Mouse (Mus musculus) hindbrain, embryonic 11.5 days (tissue): Measurements from ENCODE around the gene Gm5767. TPM values are rescaled to one million over a fixed set of nuclear protein-coding genes. Genes with fewer than 3 reads are reported as not detected.
A peak's percentile ranks its signal among the peaks of the same experiment; 100 is the strongest.

Source experiments
- ATAC-seq: fragments of 200-750 bp; cut with Nextera tagmentation; 2 replicates; pipeline ENCODE4 v1.8.0; 2017; ENCODE audit warnings: mild to moderate bottlenecking, moderate TSS enrichment, moderate library complexity; ENCODE audit not compliant: low FRiP score
- DNase-seq: peaks from one replicate; pipeline ENCODE4 v3.0.0-alpha.2; 2015; ENCODE audit warnings: low spot score
- H3K27ac ChIP-seq: fragments of 300-500 bp; sonication (generic); 2 replicates; pipeline ENCODE4 v1.5.1; 2014; ENCODE audit warnings: mild to moderate bottlenecking, low read depth, low read length
- H3K27me3 ChIP-seq: fragments of 300-500 bp; sonication (generic); 2 replicates; pipeline ENCODE4 v1.6.1; 2014; ENCODE audit warnings: mild to moderate bottlenecking, low read length, moderate library complexity, mixed read lengths; ENCODE audit not compliant: control insufficient read depth, insufficient read depth
- H3K36me3 ChIP-seq: fragments of 300-500 bp; sonication (generic); 2 replicates; pipeline ENCODE4 v1.6.1; 2014; ENCODE audit warnings: mild to moderate bottlenecking, low read length, moderate library complexity, mixed read lengths; ENCODE audit not compliant: control insufficient read depth, insufficient read depth
- H3K4me1 ChIP-seq: fragments of 300-500 bp; sonication (generic); replicated peaks from 2 replicates; pipeline ENCODE4 v1.6.1; 2014; ENCODE audit warnings: low read length, mixed read lengths; ENCODE audit not compliant: control insufficient read depth, insufficient read depth
- H3K4me2 ChIP-seq: fragments of 300-500 bp; sonication (generic); replicated peaks from 2 replicates; pipeline ENCODE4 v1.6.1; 2014; ENCODE audit warnings: mild to moderate bottlenecking, low read depth, low read length
- H3K4me3 ChIP-seq: fragments of 300-500 bp; sonication (generic); 2 replicates; pipeline ENCODE4 v1.5.1; 2014; ENCODE audit warnings: low read depth, low read length
- H3K9ac ChIP-seq: fragments of 300-500 bp; sonication (generic); 2 replicates; pipeline ENCODE4 v1.6.1; 2014; ENCODE audit warnings: low read depth, low read length
- H3K9me3 ChIP-seq: fragments of 300-500 bp; sonication (generic); 2 replicates; pipeline ENCODE4 v1.6.1; 2016; ENCODE audit warnings: low read length; ENCODE audit not compliant: control insufficient read depth
- WGBS: fragments of 180-500 bp; shearing (Covaris S2); extraction: QIAGEN DNeasy Blood & Tissue Kit; methylation state at CpG from one replicate; pipeline ENCODE4 v1.1.7; 2014; 5-methylcytosine and 5-hydroxymethylcytosine counted together
- polyA plus RNA-seq: library from polyadenylated mRNA; unstranded; fragments of >200 nt; fragmentation: Nextera tagmentation; extraction: Ambion mirVana; gene quantifications from 2 replicates; pipeline ENCODE4 v1.2.1, GENCODE M21; 2014

Gm5767 gene
- polyA plus RNA-seq, 1 experiment from 2014 or later: not detected

DNA sequence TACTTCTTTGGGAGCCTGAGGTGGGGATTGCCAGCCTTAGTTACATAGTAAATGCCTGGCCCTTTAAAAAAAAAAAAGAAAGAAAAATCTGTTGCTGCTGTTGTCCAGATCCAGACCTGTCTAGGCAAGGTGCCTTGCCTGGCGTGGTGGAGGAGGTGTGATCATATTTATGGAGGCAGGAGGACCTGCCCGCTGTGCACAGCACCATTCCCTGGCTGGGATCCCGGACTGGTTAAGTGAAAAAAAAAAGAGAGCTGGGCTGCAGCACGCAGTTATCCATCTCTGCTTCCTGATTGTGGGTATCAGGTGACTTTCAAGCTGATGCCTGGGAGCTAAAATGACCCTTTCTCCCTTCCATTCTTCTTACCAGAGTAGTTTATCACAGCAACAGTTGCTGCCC is 4.5 kb downstream of the Gm5767 start:
- Histone ChIP-seq H3K4me2 (no peak overlapping the region), H3K36me3 (0 out of 2 replicates have a peak, but pooled peaks cover 3% of the 10 kb centered on the region), H3K27me3 (no peaks in the 10 kb centered on the region), H3K9ac (no peak overlapping the region), H3K27ac (no peak overlapping the region), H3K4me1 (no peaks in the 10 kb centered on the region), H3K9me3 (no peaks in the 10 kb centered on the region), H3K4me3 (no peak overlapping the region)
- DNase-seq (no peak), ATAC-seq (no peak)
- WGBS: 76% methylated on average over 4 of the region's 4 CpGs

DNA sequence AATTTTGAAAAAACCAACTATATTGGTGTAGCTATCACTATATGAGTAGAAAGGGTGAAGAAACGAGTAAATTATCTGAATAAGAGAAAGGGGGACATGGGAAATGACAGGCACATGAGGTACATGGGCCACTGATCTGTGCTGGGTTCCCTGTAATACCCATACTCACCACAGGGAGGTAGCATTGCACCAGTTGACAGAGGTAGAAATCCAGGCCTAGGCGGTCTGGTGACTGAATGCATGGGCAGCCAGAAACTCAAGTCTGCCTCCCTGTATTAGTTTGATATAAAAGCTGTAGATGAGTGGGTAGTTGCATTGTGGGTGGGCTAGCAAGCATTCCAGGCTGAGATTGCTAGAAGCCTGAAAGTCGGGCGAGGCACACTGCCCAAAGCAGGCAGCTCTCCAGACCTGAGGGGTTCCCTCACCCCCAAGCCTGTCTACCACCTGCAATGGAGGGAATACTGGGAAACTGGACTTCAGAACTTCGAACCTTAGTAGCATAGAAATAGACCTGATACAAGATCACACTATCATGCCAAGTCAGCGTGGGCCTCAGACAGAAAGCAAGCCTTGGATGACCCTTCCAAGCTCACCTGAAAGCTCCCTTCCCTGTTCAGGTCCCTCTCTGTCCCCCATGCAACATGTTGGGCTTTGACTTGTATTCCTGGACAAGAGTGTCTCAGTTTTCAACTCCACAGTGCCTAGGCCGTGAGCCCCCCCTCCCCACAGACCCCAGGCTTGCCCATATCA is 5.7 kb downstream of the Gm5767 start:
- Histone ChIP-seq H3K36me3 (0 out of 2 replicates have a peak, but pooled peaks cover 3% of the 10 kb centered on the region), H3K27ac (no peak overlapping the region), H3K4me1 (no peaks in the 10 kb centered on the region)

DNA sequence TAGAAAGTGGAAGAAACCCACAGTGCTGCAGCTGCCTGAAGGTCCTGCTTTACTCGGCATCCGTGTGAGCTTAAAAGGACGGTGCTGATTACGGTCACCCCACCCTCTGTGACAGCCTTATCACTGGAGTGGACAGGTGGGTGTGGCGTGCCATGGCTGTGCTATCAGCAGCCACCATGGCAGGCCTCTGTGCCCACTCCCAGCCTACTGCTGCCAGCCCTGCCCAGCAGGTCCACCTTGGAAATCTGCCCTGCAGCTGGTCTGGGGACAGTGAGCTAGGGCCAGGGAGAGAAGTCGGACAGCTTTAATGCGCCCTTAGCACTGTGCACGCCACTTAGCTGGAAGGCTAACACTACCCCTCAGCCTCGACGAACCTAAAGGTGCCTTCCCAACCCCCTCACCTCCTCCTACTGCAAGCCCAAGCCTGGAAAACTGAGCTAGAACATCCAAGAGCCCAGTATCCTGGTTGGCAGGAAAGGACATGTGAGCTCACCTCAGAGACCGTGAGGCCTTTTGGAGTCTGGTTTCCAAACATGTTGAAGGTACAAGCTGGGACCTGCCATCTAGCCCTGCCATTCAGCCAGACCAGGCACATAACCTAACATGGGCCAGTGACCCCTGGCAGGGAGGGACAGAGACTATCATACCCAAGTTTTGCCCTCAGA is 6.4 kb downstream of the Gm5767 start:
- 84% methylated on average over 11 of the region's 11 CpGs for WGBS
- H3K9ac ChIP-seq: no peak overlapping the region
- ATAC-seq: peak; percentile 32; the same call in 1 of the 2 replicates
- peaks cover 6% of the 10 kb centered on the region; the same call in 1 of the 2 replicates for H3K36me3 ChIP-seq
- H3K9me3 ChIP-seq: no peaks in the 10 kb centered on the region
- no peak overlapping the region for H3K27ac ChIP-seq
- H3K4me2 ChIP-seq: no peak overlapping the region
- no peak for DNase-seq
- H3K27me3 ChIP-seq: no peaks in the 10 kb centered on the region
- no peaks in the 10 kb centered on the region for H3K4me1 ChIP-seq
- no peak overlapping the region for H3K4me3 ChIP-seq

More for the DNA sequence above, 5.7 kb downstream of the Gm5767 start:
- Histone ChIP-seq H3K4me2 (no peak overlapping the region), H3K27me3 (no peaks in the 10 kb centered on the region), H3K9me3 (no peaks in the 10 kb centered on the region), H3K4me3 (no peak overlapping the region), H3K9ac (no peak overlapping the region)
- DNase-seq (peak; percentile 81), ATAC-seq (peak; percentile 58)
- 64% methylated on average over 7 of the region's 7 CpGs for WGBS

DNA sequence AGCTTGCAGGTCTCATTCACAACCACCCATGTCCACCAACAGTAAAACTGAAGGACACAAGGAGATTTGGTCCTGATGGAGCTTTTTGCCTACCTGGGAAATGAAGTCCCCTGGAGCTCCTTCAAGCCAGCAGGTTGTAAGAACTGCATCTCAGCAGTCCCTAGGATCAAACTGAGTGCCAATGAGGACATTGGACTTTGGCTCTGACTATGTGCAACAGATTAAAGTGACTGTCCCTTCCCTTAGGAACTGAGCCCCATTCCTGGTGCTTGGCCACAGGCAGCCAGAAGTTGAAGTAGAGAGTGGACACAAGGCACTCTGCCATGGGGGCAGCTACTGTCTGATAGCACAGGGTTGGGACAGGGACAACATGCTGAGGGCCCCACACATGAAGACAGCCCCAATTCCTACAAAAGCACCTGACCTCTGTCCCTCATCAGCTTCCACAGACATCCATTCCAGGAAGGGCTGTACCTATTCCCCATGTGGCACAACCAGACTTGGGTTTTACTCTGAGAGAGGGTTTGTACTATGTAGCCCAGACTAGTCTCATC is 7.1 kb downstream of the Gm5767 start:
- DNase-seq (no peak), ATAC-seq (no peak)
- no peak overlapping the region for H3K4me3 ChIP-seq
- no peaks in the 10 kb centered on the region for H3K9me3 ChIP-seq
- H3K4me2 ChIP-seq: no peak overlapping the region
- H3K27me3 ChIP-seq: no peaks in the 10 kb centered on the region
- no peaks in the 10 kb centered on the region for H3K4me1 ChIP-seq
- peaks cover 9% of the 10 kb centered on the region; the same call in 1 of the 2 replicates for H3K36me3 ChIP-seq
- no peak overlapping the region for H3K9ac ChIP-seq
- no peak overlapping the region for H3K27ac ChIP-seq

DNA sequence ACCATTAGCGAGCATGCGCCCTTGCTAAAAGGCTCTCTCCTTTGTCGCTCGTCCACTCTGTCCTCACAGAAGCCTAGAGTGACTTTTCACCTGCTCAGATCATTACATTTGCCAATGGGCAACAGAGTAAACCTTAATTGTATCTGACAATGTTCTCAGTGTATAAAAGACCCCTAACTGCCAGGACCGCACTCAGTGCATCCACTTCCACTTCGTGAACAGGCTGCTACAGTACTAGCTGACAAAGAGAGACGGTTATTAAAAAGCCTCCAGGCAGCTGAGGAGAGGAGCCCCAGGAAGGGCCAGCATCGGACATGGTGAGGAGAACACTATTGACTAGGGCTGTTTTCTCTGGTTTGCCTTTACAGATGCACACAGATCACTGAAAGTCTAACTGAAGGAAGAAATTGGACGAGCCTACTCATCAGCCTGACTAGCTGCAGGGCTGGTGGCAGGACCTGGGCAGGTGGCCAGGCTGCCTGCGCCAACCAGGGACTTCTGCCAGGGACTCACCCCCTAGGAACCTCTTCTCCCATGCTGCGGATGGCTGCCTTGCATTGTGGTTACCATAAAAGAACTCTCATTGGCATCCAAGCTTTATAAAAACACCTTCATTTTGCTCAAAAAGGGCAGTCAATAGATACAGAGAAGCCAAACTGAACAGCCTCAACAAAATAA is 9.5 kb downstream of the Gm5767 start:
- Histone ChIP-seq H3K9me3 (no peaks in the 10 kb centered on the region), H3K27me3 (no peaks in the 10 kb centered on the region), H3K4me1 (no peaks in the 10 kb centered on the region), H3K36me3 (peaks cover 12% of the 10 kb centered on the region; the same call in 1 of the 2 replicates), H3K27ac (no peak overlapping the region), H3K4me2 (no peak overlapping the region), H3K4me3 (no peak overlapping the region), H3K9ac (no peak overlapping the region)
- 93% methylated on average over 11 of the region's 11 CpGs for WGBS
- no peak for DNase-seq
- ATAC-seq: no peak

DNA sequence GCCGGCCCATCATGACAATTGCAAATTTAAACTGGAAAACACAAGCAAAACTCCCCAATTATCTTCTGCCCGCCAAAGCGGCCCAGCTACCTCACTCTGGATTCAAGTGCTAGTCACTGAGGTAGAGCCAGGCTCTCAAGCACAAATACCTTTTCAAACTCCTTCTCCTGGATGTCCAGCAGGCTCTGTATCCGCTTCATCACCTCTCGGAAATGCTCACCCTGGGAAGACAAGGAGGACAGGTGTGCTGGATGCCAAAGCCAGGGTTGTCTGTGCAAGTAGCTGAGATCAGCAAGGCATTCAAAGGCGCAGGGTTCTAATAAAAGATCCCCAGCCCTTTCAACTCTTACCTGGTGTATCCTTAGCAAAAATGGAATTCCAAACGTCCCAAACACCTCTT is 10.6 kb downstream of the Gm5767 start:
- no peak overlapping the region for H3K27ac ChIP-seq
- no peak for ATAC-seq
- 94% methylated on average over 7 of the region's 7 CpGs for WGBS
- H3K9ac ChIP-seq: no peak overlapping the region
- no peak overlapping the region for H3K4me2 ChIP-seq
- H3K4me1 ChIP-seq: no peaks in the 10 kb centered on the region
- peaks cover 14% of the 10 kb centered on the region; the same call in 1 of the 2 replicates for H3K36me3 ChIP-seq
- DNase-seq: no peak
- no peaks in the 10 kb centered on the region for H3K27me3 ChIP-seq
- no peaks in the 10 kb centered on the region for H3K9me3 ChIP-seq
- H3K4me3 ChIP-seq: no peak overlapping the region

DNA sequence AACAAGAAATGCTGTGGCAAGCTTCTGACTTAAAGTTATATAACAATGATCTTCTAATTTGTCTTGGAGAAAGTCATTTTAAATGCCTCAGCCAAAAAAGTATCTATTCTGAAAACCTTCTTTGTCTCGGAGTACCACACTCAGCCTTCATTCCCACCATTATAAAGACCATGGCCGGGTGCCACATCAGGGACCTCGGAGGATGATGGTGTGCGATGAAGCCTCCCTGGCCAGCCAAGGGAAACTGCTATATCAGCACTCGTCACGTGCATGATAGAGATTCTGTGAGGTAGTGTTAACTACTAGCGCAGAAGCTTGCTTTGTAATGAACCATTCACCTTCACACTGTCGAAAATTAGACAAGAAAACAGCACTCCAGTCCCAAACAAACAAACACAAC is 19.0 kb downstream of the Gm5767 start:
- Histone ChIP-seq H3K4me2 (no peak overlapping the region), H3K36me3 (peaks cover 26% of the 10 kb centered on the region), H3K9me3 (no peaks in the 10 kb centered on the region), H3K4me1 (no peaks in the 10 kb centered on the region), H3K27me3 (no peaks in the 10 kb centered on the region), H3K9ac (no peak overlapping the region), H3K27ac (no peak overlapping the region), H3K4me3 (no peak overlapping the region)
- DNase-seq (no peak), ATAC-seq (no peak)
- WGBS: 94% methylated on average over 8 of the region's 8 CpGs

DNA sequence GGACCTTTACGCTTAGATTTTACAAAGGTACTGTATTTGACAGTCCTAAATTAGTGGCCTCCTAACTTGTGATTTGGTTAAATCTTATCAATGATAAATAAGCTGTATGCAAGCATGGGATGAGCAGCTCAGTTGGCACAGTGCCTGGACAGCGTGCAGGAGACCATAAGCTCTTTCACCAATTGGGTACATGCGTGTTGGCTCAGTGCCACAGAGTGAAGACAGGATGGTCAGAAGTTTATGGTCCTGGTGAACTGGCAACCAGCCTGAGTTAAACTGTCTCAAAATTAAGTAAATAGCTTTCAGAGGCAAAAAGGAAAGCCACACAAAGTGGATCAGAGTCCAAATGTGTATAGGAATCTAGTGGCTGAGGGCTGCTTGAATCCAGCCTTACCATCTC is 20.0 kb downstream of the Gm5767 start:
- 96% methylated on average over 3 of the region's 3 CpGs for WGBS
- Histone ChIP-seq H3K4me1 (no peaks in the 10 kb centered on the region), H3K4me3 (no peak overlapping the region), H3K27me3 (no peaks in the 10 kb centered on the region), H3K9ac (no peak overlapping the region), H3K36me3 (peaks cover 27% of the 10 kb centered on the region), H3K9me3 (no peaks in the 10 kb centered on the region), H3K27ac (no peak overlapping the region), H3K4me2 (no peak overlapping the region)
- no peak for DNase-seq
- no peak for ATAC-seq
